Mouse (Mus musculus): ENCODE data around the gene Angptl1.

Angptl1 gene

DNA sequence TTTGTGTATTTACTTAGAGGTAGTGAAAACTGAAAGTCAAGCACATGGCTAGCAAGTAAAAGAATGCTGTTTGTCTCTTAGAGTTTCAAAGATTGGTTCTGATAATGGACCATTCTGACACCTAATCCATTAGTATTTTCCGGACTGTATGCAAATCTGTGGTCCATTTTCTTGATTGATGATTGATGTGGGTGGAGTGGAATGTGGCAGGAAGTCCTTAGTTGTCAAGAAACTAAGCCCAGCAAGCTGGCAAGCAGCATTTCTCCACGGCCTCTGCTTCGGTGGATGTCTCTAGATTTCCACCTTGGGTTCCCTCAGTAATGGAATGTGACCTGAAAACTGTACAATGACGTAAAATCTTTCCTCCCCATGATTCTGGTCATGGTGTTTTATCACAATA is 32.3 kb downstream of the Angptl1 start:
- no peak for DNase-seq (ENCODE audit: low spot score)

DNA sequence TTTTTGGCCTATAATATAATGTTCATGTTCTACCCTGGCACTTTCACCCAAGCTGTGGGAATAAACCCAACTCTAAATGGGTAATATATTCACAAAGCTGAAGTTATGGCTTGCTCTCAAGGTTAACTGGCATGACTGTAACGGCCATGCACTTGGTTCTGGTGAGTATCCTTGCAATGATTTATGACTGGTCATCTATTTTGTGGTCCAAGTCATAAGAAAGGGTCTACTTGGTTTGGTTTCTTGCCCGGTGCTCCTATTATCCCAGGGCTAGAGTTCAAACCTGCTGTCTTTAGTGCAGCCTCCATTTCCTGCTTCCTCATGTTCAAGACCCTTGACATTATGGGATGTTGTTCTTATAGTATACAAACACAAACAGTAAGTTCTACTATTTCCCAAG is 46.4 kb downstream of the Angptl1 start:
- no peak for DNase-seq (ENCODE audit: low spot score)

DNA sequence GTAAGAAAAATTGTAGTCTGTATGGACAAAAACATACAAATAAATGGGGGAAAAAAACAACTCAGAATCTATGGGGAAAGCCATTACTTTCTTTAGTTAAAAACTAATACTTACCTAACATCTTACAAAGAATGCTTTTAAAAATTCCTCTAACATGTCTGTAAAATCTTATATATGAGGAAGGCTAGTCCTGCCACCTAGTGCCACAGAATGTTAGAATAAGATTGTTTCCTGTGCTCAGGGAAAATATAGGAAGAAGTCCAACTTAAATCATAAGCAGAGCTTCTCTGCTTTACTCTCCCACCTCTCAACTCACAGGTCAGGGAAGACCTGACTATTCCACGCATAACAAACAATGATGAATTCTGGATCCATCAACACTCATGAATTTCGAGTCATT is 47.5 kb downstream of the Angptl1 start:
- DNase-seq (ENCODE audit: low spot score): no peak

DNA sequence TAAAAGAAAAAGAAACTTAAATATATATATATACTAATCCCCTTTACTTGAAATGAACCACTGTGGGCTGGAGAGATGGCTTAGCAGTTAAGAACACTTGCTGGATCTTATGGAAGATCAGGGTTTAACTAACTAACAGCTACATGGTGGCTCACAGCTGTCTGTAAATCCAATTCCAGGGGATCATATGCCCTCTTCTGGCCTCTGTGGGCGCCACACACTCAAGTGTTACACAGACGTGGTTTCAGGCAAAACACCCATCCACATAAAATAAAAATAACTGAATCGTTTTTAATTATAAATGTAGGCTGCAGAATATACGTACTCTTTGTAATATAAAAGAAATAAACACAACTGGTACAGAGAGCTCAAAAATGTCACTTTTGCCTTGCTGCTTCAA is 50.5 kb downstream of the Angptl1 start:
- no peak for DNase-seq (ENCODE audit: low spot score)

DNA sequence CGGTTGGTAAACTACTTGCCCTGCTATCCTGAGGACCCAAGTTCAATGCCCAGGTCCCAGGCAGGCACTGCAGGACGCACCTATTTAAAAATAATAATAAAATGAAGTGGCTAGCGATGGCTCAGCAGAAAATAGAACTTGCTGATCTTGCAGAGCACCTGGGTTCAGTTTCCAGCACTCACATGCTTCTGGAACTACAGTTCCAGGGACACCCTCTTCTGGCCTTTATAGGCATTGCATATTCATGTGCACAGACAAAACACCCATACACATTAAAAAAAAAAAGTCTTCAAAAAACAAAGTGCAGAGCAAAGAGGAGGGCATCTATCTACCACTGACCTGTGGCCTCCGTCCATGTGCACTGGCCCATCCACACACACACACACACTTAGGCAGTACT is 53.2 kb downstream of the Angptl1 start:
- no peak for DNase-seq (ENCODE audit: low spot score)

DNA sequence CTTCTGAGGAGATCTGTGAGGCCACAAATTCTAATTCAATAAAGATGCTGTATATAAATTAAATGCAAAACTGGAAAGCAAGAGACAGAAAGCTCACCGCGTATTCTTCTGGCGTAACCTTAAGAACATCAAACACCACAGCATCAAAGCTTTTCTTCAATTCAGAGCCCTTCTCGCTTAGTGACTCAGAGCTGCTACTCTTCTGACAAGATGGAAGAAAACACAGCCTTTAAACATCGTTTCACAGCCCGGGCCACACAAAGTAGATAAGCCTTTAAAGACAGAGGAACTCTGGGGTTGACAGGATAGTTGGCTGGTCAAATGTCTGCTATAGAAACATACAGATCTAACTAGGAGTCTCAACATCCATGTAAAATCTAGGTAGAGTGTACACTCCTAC is 63.3 kb downstream of the Angptl1 start:
- no peak for DNase-seq (ENCODE audit: low spot score)

DNA sequence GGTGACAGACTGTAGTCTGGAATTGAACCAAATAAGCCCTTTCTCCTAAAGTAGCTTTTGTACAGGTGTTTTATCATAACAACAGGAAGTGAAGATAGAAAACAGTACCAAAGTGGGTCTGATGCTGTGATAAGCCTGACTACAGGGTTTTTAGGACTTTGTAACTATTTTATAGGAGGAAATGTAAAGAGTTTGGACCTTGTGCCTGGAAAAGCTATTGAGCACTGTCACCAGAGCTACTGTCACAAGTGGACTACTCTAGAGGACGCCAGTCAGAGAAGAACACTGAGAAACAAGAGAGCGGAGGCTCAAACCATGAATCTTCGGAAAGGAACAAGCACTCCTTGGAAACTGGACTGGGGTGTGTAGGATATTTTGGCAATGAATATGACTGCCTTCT is 65.5 kb downstream of the Angptl1 start:
- no peak for DNase-seq (ENCODE audit: low spot score)

DNA sequence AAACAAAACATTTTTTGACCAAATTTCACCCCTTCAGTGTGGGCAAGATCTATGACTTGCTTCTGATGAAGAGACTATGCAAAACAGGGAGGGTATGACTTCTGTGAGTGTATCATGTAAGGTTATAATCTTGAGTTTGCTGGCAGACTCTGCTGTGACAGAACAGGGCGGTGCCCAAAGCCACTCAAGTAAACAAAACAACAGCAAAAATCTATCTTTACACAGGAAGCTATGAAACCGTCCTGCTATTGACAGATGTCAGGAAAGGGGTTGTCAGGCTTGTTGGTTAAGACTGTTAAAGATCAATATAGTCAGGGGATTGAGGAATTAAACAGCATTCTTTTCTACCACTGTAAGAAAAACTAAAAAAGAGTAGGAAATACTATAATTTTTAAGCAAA is 67.3 kb downstream of the Angptl1 start:
- no peak for DNase-seq (ENCODE audit: low spot score)

DNA sequence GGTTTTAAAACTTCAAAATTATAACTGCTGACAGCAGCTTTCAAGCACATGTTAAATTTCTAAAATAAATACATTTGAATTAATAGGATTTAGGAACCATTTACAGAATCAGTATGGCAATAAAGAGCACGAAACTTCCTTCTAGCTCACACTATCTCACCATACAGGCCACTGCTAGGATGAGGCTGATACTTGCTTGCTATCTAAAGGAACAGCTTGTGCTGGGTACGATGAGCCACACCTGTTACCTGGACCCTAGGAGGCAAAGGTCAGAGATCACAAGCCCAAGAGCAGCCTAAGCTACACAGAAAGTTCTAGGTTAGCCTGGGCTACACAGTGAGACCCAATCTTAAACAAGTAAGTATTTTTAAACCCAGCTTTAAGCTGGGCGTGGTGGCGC is 70.9 kb downstream of the Angptl1 start:
- DNase-seq (ENCODE audit: low spot score): no peak

DNA sequence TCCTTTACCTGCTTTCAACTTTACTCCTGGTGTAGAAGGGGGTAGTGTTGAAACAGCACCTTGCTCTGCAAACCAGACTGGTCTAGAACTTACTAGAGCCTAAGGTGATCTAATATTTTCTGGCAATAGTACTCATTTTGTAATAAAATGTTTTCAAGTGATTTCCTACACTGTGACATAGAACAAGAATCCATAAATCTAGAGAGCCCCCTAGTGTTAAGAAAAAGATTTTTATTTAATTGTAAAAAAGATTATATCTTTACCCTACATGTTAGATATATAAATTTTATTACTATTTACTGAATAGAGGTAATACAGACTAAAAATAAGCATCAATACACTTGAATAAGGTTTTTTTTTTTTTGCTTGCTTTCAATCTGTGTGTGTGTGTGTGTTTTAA is 71.5 kb downstream of the Angptl1 start:
- no peak for DNase-seq (ENCODE audit: low spot score)

Data from testis, postnatal 14 days (tissue).